Mouse (Mus musculus): ENCODE measurements around the gene Maml3. TPM values are rescaled to one million over a fixed set of nuclear protein-coding genes. Genes with fewer than 3 reads are reported as not detected.

The Maml3 gene
- polyA plus RNA-seq, 1 experiment from 2014 or later = 5.4 TPM

DNA sequence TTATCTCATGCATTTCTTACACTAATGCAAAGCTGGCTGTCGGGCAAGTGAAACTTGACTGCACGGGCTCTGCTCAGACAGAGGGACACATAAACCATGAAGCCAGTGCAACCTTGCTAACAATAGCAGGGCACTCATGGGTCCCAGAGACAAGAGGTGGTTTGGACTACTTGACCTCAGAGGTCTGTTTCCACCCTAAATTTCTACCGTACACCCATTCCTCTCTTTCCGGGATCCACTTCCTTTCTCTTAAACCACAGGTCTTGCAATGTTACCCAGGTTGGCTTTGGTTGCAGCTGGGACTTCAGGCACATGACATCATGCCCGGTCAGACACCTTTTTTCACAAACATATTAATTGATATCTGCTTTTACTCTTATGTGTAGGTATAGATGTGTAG is 331.3 kb downstream of the Maml3 start:
- Histone ChIP-seq H3K27me3 (no peaks in the 10 kb centered on the region), H3K9ac (replicated peaks) (no peak overlapping the region), H3K9me3 (peaks cover 6% of the 10 kb centered on the region; the same call in 1 of the 2 replicates), H3K4me3 (replicated peaks) (no peak overlapping the region), H3K27ac (no peak overlapping the region), H3K4me2 (no peak overlapping the region), H3K4me1 (replicated peaks) (peaks cover 26% of the 10 kb centered on the region), H3K36me3 (0 out of 2 replicates have a peak, but pooled peaks cover 4% of the 10 kb centered on the region)
- no peak for ATAC-seq (ENCODE audit: insufficient number of reproducible peaks, insufficient read depth, low FRiP score, low TSS enrichment, low read depth)
- 88% methylated on average over 5 of the region's 5 CpGs for WGBS

DNA sequence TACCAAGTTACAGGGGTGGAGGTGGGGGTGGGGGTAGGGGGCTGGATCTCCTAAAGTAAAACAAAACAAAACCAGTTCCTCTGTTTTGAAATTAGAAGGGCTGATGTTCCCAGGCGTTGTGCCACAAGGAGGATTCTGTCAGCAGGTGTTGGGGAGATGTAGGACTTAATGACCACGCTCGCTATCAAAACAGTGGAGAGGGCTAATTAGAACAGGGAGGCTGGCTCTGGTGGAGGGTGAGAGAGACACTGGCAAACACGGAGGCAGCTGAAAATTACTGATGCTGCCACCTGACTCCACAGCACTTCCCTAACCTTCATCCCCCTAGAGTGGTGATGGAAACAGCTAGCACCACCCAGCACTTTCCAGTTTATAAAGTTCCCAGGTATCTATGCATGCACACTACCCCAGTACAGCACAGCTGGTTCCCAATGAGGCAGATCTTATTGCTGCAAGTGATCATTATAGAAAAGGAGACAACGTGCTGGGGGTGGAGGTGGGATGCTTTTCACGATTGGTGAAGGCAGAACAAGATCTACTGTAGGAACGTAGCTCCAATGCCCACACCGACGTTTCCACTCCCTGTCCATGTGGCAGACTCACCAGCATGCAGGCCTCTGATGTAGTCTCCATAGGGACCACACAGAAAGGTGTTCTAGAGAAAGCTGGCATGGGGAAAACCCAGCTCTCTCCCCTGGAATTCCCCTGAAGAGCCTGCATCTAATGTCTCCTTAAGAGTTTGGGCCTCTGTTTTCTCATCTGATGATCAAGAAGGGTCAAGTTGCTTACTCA is 332.8 kb downstream of the Maml3 start:
- Histone ChIP-seq H3K4me3 (replicated peaks) (no peak overlapping the region), H3K9me3 (peaks cover 6% of the 10 kb centered on the region; the same call in 1 of the 2 replicates), H3K4me2 (no peak overlapping the region), H3K4me1 (replicated peaks) (peaks cover 26% of the 10 kb centered on the region), H3K27ac (no peak overlapping the region), H3K36me3 (0 out of 2 replicates have a peak, but pooled peaks cover 4% of the 10 kb centered on the region), H3K27me3 (no peaks in the 10 kb centered on the region), H3K9ac (replicated peaks) (no peak overlapping the region)
- no peak for ATAC-seq (ENCODE audit: insufficient number of reproducible peaks, insufficient read depth, low FRiP score, low TSS enrichment, low read depth)
- WGBS = 53% methylated on average over 9 of the region's 9 CpGs

DNA sequence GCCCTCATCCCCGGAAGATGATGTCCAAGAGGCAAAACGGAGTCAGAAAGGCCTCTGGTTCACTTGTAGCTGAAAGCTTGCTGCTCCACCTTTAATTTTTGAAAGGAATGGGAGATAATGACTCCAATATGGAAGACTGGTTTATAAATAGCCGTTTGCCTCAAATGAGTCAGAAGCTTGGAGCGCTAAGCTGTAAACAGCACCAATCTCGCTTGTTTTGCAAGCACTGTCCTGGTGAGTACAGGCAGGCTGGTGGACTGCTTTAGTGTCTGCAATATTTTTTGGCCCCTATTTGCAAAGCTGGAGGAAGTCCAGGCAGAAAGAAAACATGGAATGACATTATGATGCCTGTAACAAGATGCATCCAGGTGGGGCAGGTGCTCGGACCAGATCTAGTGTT is 335.7 kb downstream of the Maml3 start:
- H3K4me1 ChIP-seq (replicated peaks) = peaks cover 24% of the 10 kb centered on the region
- ATAC-seq (ENCODE audit: insufficient number of reproducible peaks, insufficient read depth, low FRiP score, low TSS enrichment, low read depth) = no peak
- no peak overlapping the region for H3K4me3 ChIP-seq (replicated peaks)
- H3K4me2 ChIP-seq = no peak overlapping the region
- WGBS = 88% methylated on average over 6 of the region's 6 CpGs
- H3K27me3 ChIP-seq = no peaks in the 10 kb centered on the region
- no peak overlapping the region for H3K9ac ChIP-seq (replicated peaks)
- 0 out of 2 replicates have a peak, but pooled peaks cover 4% of the 10 kb centered on the region for H3K36me3 ChIP-seq
- H3K27ac ChIP-seq = no peak overlapping the region
- H3K9me3 ChIP-seq = peaks cover 6% of the 10 kb centered on the region; the same call in 1 of the 2 replicates

DNA sequence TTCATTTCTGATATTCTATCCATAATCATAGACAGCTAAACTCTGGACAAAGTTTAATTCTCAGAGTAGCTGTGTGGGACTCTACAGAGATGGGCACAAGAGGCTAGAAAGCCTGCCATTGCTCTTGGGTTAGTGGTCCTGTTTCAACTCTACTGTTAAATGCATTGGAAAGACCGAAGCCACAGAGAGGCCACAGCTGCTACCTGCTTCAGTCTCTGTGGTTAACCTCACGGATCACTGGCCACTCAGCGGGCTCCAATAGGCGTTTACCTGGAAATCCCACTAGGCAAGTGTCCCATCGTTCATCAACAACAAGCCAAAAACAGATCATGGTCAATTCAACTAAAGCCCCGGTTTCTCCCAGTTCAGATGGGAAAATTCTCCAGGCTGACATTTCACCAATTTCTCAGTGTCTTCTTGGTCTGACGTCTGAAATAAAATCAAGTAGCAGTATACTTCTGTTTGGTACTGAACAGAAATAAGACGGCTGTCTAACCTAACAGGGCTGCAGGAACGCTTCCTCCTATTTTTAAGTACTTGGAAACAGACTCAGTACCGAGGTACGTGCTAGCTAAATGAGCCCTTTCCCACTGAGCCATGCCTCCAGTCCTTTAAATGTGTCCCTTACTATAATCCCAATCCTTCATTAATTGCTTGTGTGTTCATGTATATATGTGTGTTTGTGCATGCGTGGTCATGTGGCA is 339.5 kb downstream of the Maml3 start:
- Histone ChIP-seq H3K36me3 (no peaks in the 10 kb centered on the region), H3K27me3 (no peaks in the 10 kb centered on the region), H3K9me3 (no peaks in the 10 kb centered on the region), H3K4me1 (replicated peaks) (peaks cover 14% of the 10 kb centered on the region), H3K4me2 (no peak overlapping the region), H3K9ac (replicated peaks) (no peak overlapping the region), H3K27ac (no peak overlapping the region), H3K4me3 (replicated peaks) (no peak overlapping the region)
- no peak for ATAC-seq (ENCODE audit: insufficient number of reproducible peaks, insufficient read depth, low FRiP score, low TSS enrichment, low read depth)
- WGBS = 83% methylated on average over 12 of the region's 12 CpGs

DNA sequence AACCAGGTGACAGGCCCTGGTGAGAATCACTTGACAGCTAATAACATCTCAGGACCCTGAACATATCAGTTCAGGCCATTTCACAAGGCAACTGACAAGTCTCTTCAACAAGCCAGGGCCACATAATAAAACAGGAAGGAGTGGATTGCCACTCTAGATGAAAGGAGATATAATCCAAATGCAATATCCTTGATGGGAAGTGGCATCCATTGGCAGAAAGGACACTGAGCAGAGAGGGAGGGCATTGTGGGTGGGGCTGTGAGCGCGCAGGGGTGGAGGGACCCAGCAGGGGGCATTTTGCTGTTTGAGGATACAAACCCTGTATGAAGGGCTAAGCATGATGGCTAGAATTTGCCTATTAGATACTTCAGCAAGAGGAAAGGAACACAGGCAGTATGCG is 340.7 kb downstream of the Maml3 start:
- no peak for ATAC-seq (ENCODE audit: insufficient number of reproducible peaks, insufficient read depth, low FRiP score, low TSS enrichment, low read depth)
- H3K36me3 ChIP-seq = no peaks in the 10 kb centered on the region
- no peak overlapping the region for H3K9ac ChIP-seq (replicated peaks)
- 83% methylated on average over 3 of the region's 3 CpGs for WGBS
- no peaks in the 10 kb centered on the region for H3K9me3 ChIP-seq
- no peak overlapping the region for H3K27ac ChIP-seq
- H3K4me2 ChIP-seq = no peak overlapping the region
- peaks cover 14% of the 10 kb centered on the region for H3K4me1 ChIP-seq (replicated peaks)
- no peak overlapping the region for H3K4me3 ChIP-seq (replicated peaks)
- no peaks in the 10 kb centered on the region for H3K27me3 ChIP-seq

DNA sequence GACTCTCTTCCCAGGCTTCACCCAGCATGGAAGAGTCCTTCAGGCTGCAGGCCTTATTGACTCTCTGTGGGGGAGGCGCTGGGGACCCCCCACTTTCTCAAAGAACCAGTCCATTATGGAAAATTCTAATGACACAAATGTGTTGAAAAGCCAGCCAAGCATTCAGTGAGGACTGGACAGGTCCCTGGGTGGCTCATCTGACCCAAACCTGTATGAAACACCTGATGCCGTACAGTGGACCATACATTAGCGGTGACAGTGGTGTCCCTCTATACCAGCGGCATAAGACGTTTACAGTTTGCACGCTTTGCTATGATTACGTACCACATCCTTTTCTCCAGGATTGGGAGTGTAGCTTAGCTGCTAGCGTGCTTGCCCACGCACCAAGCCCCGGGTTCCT is 342.0 kb downstream of the Maml3 start:
- 95% methylated on average over 10 of the region's 10 CpGs for WGBS

DNA sequence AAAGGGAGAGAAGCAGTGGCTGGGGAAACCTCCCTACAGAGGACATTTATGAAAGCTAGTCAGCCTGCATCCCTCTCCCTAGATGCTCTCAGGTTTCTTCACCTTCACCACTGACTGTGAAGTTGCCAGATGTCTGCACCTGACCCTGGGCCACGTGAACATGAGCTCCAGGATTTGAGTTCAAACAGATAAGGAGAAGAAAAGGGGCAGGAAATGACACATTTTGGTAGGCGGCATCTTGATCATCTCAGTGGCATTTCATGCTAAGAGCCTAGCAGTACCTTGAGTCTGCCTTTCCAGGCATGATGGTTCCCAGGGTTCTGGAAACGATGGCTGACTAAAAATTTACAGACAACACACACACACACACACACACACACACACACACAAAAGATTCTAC is 345.3 kb downstream of the Maml3 start:
- WGBS = 56% methylated on average over 3 of the region's 3 CpGs
- ATAC-seq (ENCODE audit: insufficient number of reproducible peaks, insufficient read depth, low FRiP score, low TSS enrichment, low read depth) = no peak

More for the DNA sequence above, 342.0 kb downstream of the Maml3 start:
- no peak for ATAC-seq (ENCODE audit: insufficient number of reproducible peaks, insufficient read depth, low FRiP score, low TSS enrichment, low read depth)
- H3K9me3 ChIP-seq = no peaks in the 10 kb centered on the region
- no peak overlapping the region for H3K9ac ChIP-seq (replicated peaks)
- H3K4me2 ChIP-seq = no peak overlapping the region
- no peak overlapping the region for H3K4me3 ChIP-seq (replicated peaks)
- no peaks in the 10 kb centered on the region for H3K27me3 ChIP-seq
- no peaks in the 10 kb centered on the region for H3K36me3 ChIP-seq
- H3K4me1 ChIP-seq (replicated peaks) = peaks cover 9% of the 10 kb centered on the region
- no peak overlapping the region for H3K27ac ChIP-seq

DNA sequence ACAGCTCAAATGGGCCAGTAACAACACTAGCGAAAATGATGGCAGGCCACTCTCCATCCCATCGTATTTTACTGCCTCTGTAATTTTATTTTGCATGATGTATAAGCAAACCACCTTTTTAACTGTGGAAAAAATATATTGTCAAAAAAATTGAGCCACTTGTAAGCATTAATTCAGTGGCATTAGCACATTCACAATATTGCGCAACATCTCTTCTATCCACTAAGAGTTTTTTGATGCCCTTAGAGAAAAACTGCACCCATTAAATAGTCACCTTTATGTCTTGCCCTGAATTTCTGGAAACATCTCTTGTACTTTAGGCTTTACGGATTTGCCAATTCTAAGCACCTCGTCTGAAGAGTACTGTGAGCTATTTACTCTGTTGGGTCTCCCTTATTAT is 347.8 kb downstream of the Maml3 start:
- Histone ChIP-seq H3K9me3 (0 out of 2 replicates have a peak, but pooled peaks cover 3% of the 10 kb centered on the region), H3K4me1 (replicated peaks) (peaks cover 6% of the 10 kb centered on the region; the same call in 1 of the 2 replicates), H3K27me3 (no peaks in the 10 kb centered on the region), H3K9ac (replicated peaks) (no peak overlapping the region), H3K4me2 (no peak overlapping the region), H3K27ac (no peak overlapping the region), H3K36me3 (no peaks in the 10 kb centered on the region), H3K4me3 (replicated peaks) (no peak overlapping the region)
- ATAC-seq (ENCODE audit: insufficient number of reproducible peaks, insufficient read depth, low FRiP score, low TSS enrichment, low read depth) = no peak
- 92% methylated on average over 5 of the region's 5 CpGs for WGBS

More for the DNA sequence above, 345.3 kb downstream of the Maml3 start:
- Histone ChIP-seq H3K27ac (no peak overlapping the region), H3K4me1 (replicated peaks) (peaks cover 5% of the 10 kb centered on the region; the same call in 1 of the 2 replicates), H3K36me3 (no peaks in the 10 kb centered on the region), H3K9me3 (0 out of 2 replicates have a peak, but pooled peaks cover 3% of the 10 kb centered on the region), H3K4me2 (no peak overlapping the region), H3K4me3 (replicated peaks) (no peak overlapping the region), H3K9ac (replicated peaks) (no peak overlapping the region), H3K27me3 (no peaks in the 10 kb centered on the region)

DNA sequence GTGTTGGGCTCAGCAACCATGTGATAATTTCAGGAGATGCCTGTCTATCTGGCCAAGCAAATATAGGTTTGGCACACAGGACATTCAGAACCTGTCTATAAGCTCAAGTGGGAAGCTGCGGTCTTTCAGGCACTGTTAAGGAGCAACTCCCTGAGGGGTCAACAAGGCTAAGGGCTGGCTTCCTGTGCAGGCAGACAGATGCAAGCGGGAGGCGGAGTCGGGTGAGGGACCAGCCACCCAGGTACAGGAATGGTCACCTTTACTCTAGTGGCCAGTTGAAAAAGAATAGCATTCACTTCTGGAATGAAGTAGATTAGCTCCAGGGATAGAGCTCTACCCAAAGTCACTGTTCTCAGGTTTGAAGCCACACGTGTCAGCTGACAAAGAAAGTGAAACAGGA is 348.6 kb downstream of the Maml3 start:
- H3K9me3 ChIP-seq = 0 out of 2 replicates have a peak, but pooled peaks cover 3% of the 10 kb centered on the region
- no peak overlapping the region for H3K4me2 ChIP-seq
- no peak overlapping the region for H3K9ac ChIP-seq (replicated peaks)
- no peaks in the 10 kb centered on the region for H3K36me3 ChIP-seq
- 76% methylated on average over 5 of the region's 5 CpGs for WGBS
- no peak overlapping the region for H3K4me3 ChIP-seq (replicated peaks)
- no peaks in the 10 kb centered on the region for H3K27me3 ChIP-seq
- H3K4me1 ChIP-seq (replicated peaks) = peaks cover 13% of the 10 kb centered on the region
- no peak for ATAC-seq (ENCODE audit: insufficient number of reproducible peaks, insufficient read depth, low FRiP score, low TSS enrichment, low read depth)
- H3K27ac ChIP-seq = no peak overlapping the region

DNA sequence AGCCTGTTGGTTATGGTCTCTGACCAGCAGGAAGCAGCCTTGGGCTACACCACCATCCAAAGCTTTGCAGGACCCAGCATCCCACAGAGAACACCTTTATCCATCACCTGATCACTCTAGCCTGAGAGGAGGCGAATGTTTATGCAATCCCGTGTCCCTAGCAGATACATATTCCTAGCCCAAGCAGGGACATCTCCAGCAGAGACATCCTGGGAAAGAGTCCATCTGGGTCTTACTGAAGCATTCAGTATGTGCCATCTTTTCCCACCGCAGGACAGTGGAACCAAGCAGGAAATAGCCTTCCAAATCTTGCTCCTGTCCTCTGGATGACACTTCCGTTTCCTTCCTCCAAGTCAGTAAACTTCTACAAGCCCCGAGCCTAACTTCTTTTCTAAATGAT is 351.6 kb downstream of the Maml3 start:
- Histone ChIP-seq H3K27me3 (no peaks in the 10 kb centered on the region), H3K36me3 (no peaks in the 10 kb centered on the region), H3K4me3 (replicated peaks) (no peak overlapping the region), H3K9ac (replicated peaks) (no peak overlapping the region), H3K4me1 (replicated peaks) (peaks cover 36% of the 10 kb centered on the region), H3K4me2 (no peak overlapping the region), H3K9me3 (0 out of 2 replicates have a peak, but pooled peaks cover 3% of the 10 kb centered on the region), H3K27ac (no peak overlapping the region)
- no peak for ATAC-seq (ENCODE audit: insufficient number of reproducible peaks, insufficient read depth, low FRiP score, low TSS enrichment, low read depth)
- 85% methylated on average over 5 of the region's 5 CpGs for WGBS

DNA sequence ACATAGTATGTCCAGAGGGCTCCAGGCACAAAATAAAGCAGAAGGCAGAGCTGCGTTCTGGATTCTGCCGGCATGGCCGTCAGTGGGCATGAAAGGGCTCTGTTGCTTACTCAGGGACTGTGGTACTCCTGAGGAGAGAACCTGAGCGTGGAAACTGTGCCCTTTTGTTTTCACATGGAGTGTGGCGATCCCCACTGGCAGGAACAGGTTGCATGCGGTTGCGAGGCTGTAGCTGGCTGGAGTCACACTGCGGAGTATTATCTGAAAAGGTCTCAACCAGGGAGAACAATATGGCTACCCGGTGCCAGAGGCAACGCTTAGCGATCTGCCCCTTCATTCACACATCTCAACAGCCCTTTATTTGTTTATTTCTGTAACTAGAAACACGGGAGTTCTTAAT is 353.4 kb downstream of the Maml3 start:
- Histone ChIP-seq H3K27me3 (no peaks in the 10 kb centered on the region), H3K4me2 (no peak overlapping the region), H3K4me3 (replicated peaks) (no peak overlapping the region), H3K36me3 (no peaks in the 10 kb centered on the region), H3K4me1 (replicated peaks) (peaks cover 36% of the 10 kb centered on the region), H3K9ac (replicated peaks) (no peak overlapping the region), H3K9me3 (0 out of 2 replicates have a peak, but pooled peaks cover 3% of the 10 kb centered on the region), H3K27ac (0 out of 2 replicates have a peak overlapping the region, but pooled peaks have one; percentile 29)
- ATAC-seq (ENCODE audit: insufficient number of reproducible peaks, insufficient read depth, low FRiP score, low TSS enrichment, low read depth) = no peak
- WGBS = 85% methylated on average over 12 of the region's 12 CpGs

Measured in limb, embryonic 12.5 days (tissue).